ENCODE assay signal across 30 mouse cellular contexts in the genomic region with DNA sequence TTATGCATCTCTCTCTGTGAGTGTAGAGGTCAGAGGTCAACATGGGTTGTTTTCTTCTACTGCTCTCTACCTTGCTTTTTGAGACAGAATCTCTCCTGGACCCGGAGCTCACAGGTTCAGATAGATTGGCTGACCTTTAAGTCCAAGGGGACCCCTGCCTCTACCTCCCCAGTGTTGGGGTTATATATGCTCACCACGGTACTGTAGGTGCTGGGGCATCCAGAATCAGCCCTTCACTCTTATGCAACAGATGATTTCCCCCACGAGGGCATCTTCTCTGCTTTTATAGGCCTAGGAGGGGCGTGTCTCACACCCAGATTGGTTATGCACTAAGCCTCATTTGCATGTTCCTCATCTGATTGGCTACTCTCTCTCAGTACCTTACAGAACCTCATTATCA.
"Had no signal": no experiment of that assay in that cellular context is flagged by ENCODE, and none has a peak within 500 bp of the region (broad histone marks: within the 10 kb centered on the region; RNA-seq: fewer than 3 reads in every experiment).

No protein-coding gene starts in this region.

- H3K4me2 ChIP-seq: limb, embryonic 12.5 days; limb, embryonic 13.5 days; limb, embryonic 15.5 days; liver, embryonic 11.5 days; liver, embryonic 12.5 days; liver, embryonic 13.5 days; liver, embryonic 15.5 days; lung, embryonic 14.5 days; lung, embryonic 15.5 days; midbrain, embryonic 11.5 days; midbrain, embryonic 12.5 days; midbrain, embryonic 13.5 days; midbrain, embryonic 15.5 days; neural tube, embryonic 12.5 days had no signal

- H3K9me3 ChIP-seq: limb, embryonic 10.5 days; limb, embryonic 12.5 days; limb, embryonic 13.5 days; limb, embryonic 15.5 days; liver, embryonic 15.5 days; lung, embryonic 15.5 days; midbrain, embryonic 10.5 days; midbrain, embryonic 12.5 days; midbrain, embryonic 13.5 days; midbrain, embryonic 15.5 days; neural tube, embryonic 12.5 days had no signal

- H3K27ac ChIP-seq: limb, embryonic 10.5 days; limb, embryonic 12.5 days; limb, embryonic 13.5 days; limb, embryonic 15.5 days; liver, embryonic 12.5 days; liver, embryonic 13.5 days; liver, embryonic 14.5 days; liver, embryonic 15.5 days; lung, embryonic 15.5 days; macrophage; midbrain, embryonic 10.5 days; midbrain, embryonic 12.5 days; midbrain, embryonic 13.5 days; midbrain, embryonic 15.5 days; neural tube, embryonic 12.5 days had no signal

- ATAC-seq: liver, embryonic 12.5 days; lung, postnatal 0 days; midbrain, embryonic 13.5 days; midbrain, embryonic 15.5 days; midbrain, embryonic 16.5 days had no signal

- H3K4me3 ChIP-seq: limb, embryonic 10.5 days; limb, embryonic 12.5 days; limb, embryonic 13.5 days; limb, embryonic 15.5 days; liver, embryonic 12.5 days; liver, embryonic 13.5 days; liver, embryonic 15.5 days; lung, embryonic 15.5 days; megakaryocyte, embryonic 14.5 days; midbrain, embryonic 10.5 days; midbrain, embryonic 12.5 days; midbrain, embryonic 13.5 days; midbrain, embryonic 15.5 days; myocyte; neural tube, embryonic 12.5 days had no signal

- H3K9ac ChIP-seq: limb, embryonic 12.5 days; limb, embryonic 13.5 days; limb, embryonic 15.5 days; liver, embryonic 12.5 days; liver, embryonic 13.5 days; liver, embryonic 14.5 days; liver, embryonic 15.5 days; lung, embryonic 14.5 days; lung, embryonic 15.5 days; midbrain, embryonic 12.5 days; midbrain, embryonic 13.5 days; midbrain, embryonic 15.5 days; neural tube, embryonic 12.5 days had no signal

- H3K4me1 ChIP-seq: limb, embryonic 15.5 days; liver, embryonic 12.5 days; liver, embryonic 13.5 days; liver, embryonic 15.5 days; megakaryocyte, embryonic 14.5 days; midbrain, embryonic 10.5 days; midbrain, embryonic 12.5 days; midbrain, embryonic 13.5 days; midbrain, embryonic 15.5 days; neural tube, embryonic 12.5 days had no signal

- H3K36me3 ChIP-seq: limb, embryonic 10.5 days; limb, embryonic 12.5 days; limb, embryonic 13.5 days; limb, embryonic 15.5 days; liver, embryonic 12.5 days; liver, embryonic 13.5 days; liver, embryonic 15.5 days; lung, embryonic 15.5 days; midbrain, embryonic 10.5 days; midbrain, embryonic 12.5 days; midbrain, embryonic 13.5 days; midbrain, embryonic 15.5 days; neural tube, embryonic 12.5 days had no signal

- DNase-seq: left cerebral cortex, postnatal 4 days; liver, embryonic 13.5 days; lung, adult 18-20 months; lung, adult 2 months; lung, embryonic 14.5 days; lung, postnatal 10 days; lung, postnatal 14 days; lung, postnatal 36 days; lung, postnatal 4 days; midbrain, embryonic 14.5 days had no signal

- H3K27me3 ChIP-seq: limb, embryonic 12.5 days; limb, embryonic 13.5 days; limb, embryonic 15.5 days; liver, embryonic 12.5 days; liver, embryonic 13.5 days; liver, embryonic 15.5 days; lung, embryonic 15.5 days; megakaryocyte, embryonic 14.5 days; midbrain, embryonic 12.5 days; midbrain, embryonic 13.5 days; midbrain, embryonic 15.5 days; neural tube, embryonic 12.5 days had no signal
